Mouse (Mus musculus) induced T-regulatory cell, adult 2 months (primary cell): ENCODE data around the gene Pmm1.
"Not testable (repeated sequence)": the region's sequence is repeated elsewhere in the genome, so short reads cannot be mapped to it uniquely, and the experiment has no call there.

ENCODE experiments used
- DNase-seq: peaks from one replicate; pipeline ENCODE4 v3.0.0-alpha.2; 2012; ENCODE audit warnings: low read depth

Gene Pmm1

DNA sequence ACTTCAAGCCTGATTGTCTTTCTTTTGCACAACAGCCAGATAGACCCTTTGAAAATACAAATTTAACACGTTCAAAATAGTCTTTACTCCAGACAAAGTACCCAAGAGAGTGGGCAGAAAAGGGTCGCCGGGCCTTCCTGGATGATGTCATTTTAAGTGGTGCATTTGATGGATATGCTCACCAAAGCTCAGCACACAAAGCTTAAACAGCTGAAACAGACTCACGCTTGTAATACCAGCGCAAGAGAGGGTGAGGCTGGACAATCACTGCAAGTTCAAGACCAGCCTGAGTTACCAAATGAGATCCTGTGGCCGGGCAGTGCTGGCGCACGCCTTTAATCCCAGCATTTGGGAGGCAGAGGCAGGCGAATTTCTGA lies 34.3 kb downstream of the Pmm1 start:
- no peak for DNase-seq

- peak; percentile 98 for DNase-seq
These were observed 34.8 kb downstream of the Pmm1 start, which contains the start of gene Polr3h for GRCm38 (mm10) chr15:81925760-81926445. TSS of gene Polr3h (minus strand) at chr15:81926240.

GRCm38 (mm10) chr15:81924933-81925332 lies 35.8 kb downstream of the Pmm1 start:
- DNase-seq, result peak; percentile 26

- no peak for DNase-seq
These were observed 39.5 kb downstream of the Pmm1 start for GRCm38 (mm10) chr15:81921255-81921654.

- no peak for DNase-seq
These were observed 40.0 kb downstream of the Pmm1 start for GRCm38 (mm10) chr15:81920546-81921217.

DNA sequence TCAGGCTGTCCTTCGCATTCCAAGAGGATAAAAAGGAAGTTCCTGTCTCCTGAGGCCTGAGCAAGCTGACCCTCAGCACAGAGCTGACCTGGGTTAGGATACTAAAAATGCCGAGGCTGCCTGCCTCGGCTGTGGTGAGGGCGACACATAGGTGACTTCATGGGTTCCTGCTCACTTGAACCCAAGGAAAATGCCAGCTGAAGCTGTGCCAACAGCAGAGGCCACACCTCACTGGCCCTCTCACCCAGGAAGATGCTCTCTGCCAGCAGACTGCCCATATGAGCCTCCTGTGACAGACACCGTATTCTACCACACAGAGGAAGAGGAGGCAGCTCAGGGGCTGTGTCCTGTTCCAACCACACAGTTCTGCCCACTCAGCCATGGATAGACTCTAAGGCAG lies 41.7 kb downstream of the Pmm1 start:
- DNase-seq, result no peak

DNA sequence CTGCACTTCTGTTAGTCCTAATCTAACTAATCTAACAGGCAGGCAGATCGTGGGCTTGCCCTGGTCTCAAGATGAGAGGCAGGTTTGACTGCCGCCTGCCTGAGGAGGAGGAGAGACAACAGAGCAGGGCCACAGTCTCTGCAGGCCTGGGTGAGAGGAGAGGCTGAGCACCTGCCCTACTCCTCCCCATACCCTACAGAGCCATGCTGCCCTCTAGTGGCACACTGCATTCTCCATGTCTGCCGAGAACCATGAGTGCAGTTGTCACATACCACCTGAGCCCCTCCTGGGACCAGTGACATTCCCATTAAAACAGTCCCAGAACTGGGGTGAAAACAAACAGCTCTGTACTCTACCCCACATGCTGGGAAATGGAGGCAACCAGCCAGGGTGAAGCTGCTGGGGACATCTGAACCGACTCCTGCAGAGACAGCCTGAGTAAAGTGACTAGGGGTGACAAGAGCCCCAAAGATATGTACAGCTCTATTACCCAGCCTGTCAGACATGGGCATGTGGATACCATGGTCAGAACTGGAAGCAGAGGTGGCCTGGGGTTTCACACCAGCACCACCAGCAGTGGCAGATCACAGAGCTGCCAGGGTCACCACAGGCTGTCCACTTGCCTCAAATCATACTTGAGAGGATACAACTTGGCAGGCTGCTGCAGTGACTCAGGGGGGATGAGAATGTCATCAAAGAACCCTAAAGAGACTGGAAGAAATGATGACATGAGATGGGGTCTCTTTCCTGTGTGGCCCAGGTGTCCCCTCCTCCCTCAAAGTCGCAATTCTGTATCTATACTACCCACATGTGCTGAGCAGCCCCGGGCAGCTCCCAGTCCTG lies 42.9 kb downstream of the Pmm1 start:
- peak; percentile 83 for DNase-seq

GRCm38 (mm10) chr15:81917201-81917600 lies 43.5 kb downstream of the Pmm1 start:
- DNase-seq, result peak; percentile 31

DNA sequence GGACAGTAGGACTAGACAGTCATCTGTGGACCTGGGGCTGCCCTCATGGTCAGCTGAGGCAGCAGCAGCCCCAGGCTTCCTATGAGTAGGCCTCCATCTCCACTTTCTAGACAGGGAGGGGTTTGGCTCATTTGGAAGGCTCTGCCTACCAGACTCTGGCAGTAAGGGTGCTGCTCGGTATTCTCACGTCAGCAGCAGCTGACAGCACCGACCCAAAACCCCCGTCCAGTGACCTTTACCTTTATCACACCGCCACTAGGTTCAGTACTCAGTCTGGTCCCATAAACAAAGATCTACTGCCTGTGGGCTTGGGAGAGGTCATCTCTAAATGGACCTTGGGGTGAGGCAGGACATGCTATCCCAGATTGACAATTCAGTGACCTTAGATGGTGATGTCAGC lies 45.1 kb downstream of the Pmm1 start:
- no peak for DNase-seq

DNA sequence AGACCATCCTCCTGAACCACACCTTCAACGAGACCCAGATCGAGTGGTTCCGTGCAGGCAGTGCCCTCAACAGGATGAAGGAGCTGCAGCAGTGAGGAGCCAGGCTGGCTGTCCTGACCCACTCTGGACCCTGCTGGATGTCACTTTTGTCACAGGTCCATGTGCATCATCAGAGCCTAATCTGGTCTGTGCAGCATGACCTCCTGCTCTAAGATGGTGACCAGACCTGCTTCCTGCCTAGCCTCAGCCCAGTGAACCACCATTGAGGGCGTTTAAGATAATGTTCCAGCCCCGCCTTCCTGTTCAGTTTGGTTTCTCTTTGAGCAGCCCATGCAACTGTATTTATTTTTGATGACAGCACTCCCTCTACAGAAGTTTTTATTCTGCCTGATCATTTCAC lies 46.1 kb downstream of the Pmm1 start:
- DNase-seq, result no peak

DNA sequence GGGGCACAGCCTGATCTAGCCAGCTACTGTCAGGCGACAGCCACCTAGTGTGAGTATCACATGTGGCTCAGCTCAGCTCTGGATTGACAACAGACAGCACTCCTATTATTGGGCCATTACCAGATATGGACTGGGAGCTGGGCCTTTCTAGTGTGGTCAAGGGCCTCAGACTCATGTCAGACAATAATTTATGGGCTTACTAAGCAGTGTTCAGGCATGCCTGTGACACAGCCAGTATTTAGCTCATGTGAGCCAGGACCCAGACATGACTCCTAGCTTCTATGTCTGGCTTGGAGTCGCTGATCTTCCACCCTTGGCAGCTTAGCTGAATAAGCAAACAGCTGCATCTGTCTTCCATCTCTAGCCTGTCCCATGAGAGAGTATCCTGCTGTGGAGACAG lies 48.2 kb downstream of the Pmm1 start:
- no peak for DNase-seq

GRCm38 (mm10) chr15:81908767-81909166 lies 52.0 kb downstream of the Pmm1 start:
- DNase-seq, result not testable (repeated sequence)

DNA sequence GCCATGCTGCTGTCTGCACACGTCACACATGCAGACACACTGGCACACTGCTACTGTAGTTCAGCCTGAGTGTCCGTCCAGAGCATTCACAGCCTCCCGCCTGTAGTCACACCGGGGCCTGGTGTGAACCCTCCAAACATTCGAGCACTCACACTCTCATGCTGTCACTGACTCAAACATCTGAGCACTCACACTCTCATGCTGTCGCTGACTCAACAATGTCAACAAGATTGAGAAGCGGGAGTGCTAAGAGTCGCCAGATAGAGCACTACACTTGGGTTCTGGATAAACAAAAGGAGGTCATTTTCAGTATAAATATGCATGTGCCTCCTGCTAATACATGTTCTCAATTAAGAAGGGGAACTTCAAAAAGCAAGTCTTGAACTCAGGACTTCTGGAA lies 52.8 kb downstream of the Pmm1 start:
- no peak for DNase-seq

GRCm38 (mm10) chr15:81904939-81905338 lies 55.8 kb downstream of the Pmm1 start:
- DNase-seq, result peak; percentile 87
